Mouse (Mus musculus) hindbrain, embryonic 16.5 days (tissue): ENCODE results near the gene Slc26a6. TPM values are rescaled to one million over a fixed set of nuclear protein-coding genes. Genes with fewer than 3 reads are reported as not detected.

Experiments
- ATAC-seq: fragments of 200-750 bp; cut with Nextera tagmentation; 2 replicates; pipeline ENCODE4 v1.8.0; 2017; ENCODE audit warnings: moderate TSS enrichment, moderate library complexity
- H3K27ac ChIP-seq: fragments of 300-500 bp; sonication (generic); 2 replicates; pipeline ENCODE4 v1.5.1; 2014; ENCODE audit warnings: low read depth, mild to moderate bottlenecking, control low read depth, low read length, moderate library complexity
- H3K27me3 ChIP-seq: fragments of 300-500 bp; sonication (generic); replicated peaks from 2 replicates; pipeline ENCODE4 v1.6.1; 2014; ENCODE audit warnings: low read length; ENCODE audit not compliant: control insufficient read depth, insufficient read depth
- H3K36me3 ChIP-seq: fragments of 300-500 bp; sonication (generic); 2 replicates; pipeline ENCODE4 v1.6.1; 2014; ENCODE audit warnings: mild to moderate bottlenecking, low read length, moderate library complexity, mixed read lengths; ENCODE audit not compliant: control insufficient read depth, insufficient read depth
- H3K4me1 ChIP-seq: fragments of 300-500 bp; sonication (generic); 2 replicates; pipeline ENCODE4 v1.6.1; 2014; ENCODE audit warnings: low read depth, low read length; ENCODE audit not compliant: control insufficient read depth, insufficient read depth
- H3K4me2 ChIP-seq: fragments of 300-500 bp; sonication (generic); 2 replicates; pipeline ENCODE4 v1.6.1; 2014; ENCODE audit warnings: mild to moderate bottlenecking, low read length, control low read depth, moderate library complexity
- H3K4me3 ChIP-seq: fragments of 300-500 bp; sonication (generic); 2 replicates; pipeline ENCODE4 v1.5.1; 2014; ENCODE audit warnings: mild to moderate bottlenecking, low read length, control low read depth, moderate library complexity
- H3K9ac ChIP-seq: fragments of 300-500 bp; sonication (generic); 2 replicates; pipeline ENCODE4 v1.6.1; 2014; ENCODE audit warnings: low read depth, mild to moderate bottlenecking, control low read depth, low read length, moderate library complexity
- H3K9me3 ChIP-seq: fragments of 300-500 bp; sonication (generic); 2 replicates; pipeline ENCODE4 v1.6.1; 2014; ENCODE audit warnings: mild to moderate bottlenecking, low read length, moderate library complexity; ENCODE audit not compliant: control insufficient read depth
- WGBS: fragments of 180-500 bp; shearing (Covaris S2); extraction: QIAGEN DNeasy Blood & Tissue Kit; methylation state at CpG from one replicate; pipeline ENCODE4 v1.1.7; 2014; 5-methylcytosine and 5-hydroxymethylcytosine counted together
- polyA plus RNA-seq: library from polyadenylated mRNA; unstranded; fragments of >200 nt; fragmentation: Nextera tagmentation; extraction: Ambion mirVana; gene quantifications from 2 replicates; pipeline ENCODE4 v1.2.1, GENCODE M21; 2015

The Slc26a6 gene
- polyA plus RNA-seq, 1 experiment from 2014 or later: 22.2 TPM

GRCm38 (mm10) chr9:108815557-108815956, 37.5 kb upstream of the Slc26a6 start:
- Histone ChIP-seq H3K36me3 (peaks cover 44% of the 10 kb centered on the region), H3K9ac (no peak overlapping the region), H3K27ac (no peak overlapping the region), H3K4me2 (no peak overlapping the region), H3K4me3 (no peak overlapping the region), H3K9me3 (no peaks in the 10 kb centered on the region), H3K4me1 (no peaks in the 10 kb centered on the region), H3K27me3 (no peaks in the 10 kb centered on the region)
- 89% methylated on average over 7 of the region's 7 CpGs for whole genome bisulfite sequencing
- no peak for ATAC-seq

GRCm38 (mm10) chr9:108819495-108819894, 33.6 kb upstream of the Slc26a6 start:
- WGBS: 67% methylated on average over 3 of the region's 3 CpGs
- Histone ChIP-seq H3K9ac (no peak overlapping the region), H3K27ac (no peak overlapping the region), H3K27me3 (no peaks in the 10 kb centered on the region), H3K4me2 (no peak overlapping the region), H3K4me3 (no peak overlapping the region), H3K36me3 (peaks cover 24% of the 10 kb centered on the region), H3K4me1 (peaks cover 8% of the 10 kb centered on the region), H3K9me3 (no peaks in the 10 kb centered on the region)
- no peak for ATAC-seq

DNA sequence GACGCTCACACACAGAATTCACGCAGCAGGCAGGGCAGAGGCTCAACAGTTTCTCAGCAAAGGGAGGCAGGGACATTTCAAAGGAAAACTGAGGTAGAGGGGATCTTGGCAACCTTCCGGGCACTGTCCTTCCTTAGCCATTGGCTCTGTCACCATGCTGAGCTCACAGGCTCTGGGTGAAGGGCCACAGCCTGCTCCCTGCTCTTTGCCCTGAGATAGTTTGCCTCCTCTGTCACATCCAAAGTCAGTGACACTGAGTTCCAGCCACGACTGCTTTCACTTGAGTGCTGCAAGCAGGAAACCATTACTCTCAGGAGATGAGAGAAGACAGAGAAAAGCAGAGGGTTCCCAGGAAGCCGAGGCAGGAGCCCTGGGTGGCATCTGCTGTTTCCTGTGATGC, 33.0 kb upstream of the Slc26a6 start:
- no peaks in the 10 kb centered on the region for H3K9me3 ChIP-seq
- H3K27me3 ChIP-seq: no peaks in the 10 kb centered on the region
- no peak for ATAC-seq
- no peak overlapping the region for H3K4me3 ChIP-seq
- H3K4me1 ChIP-seq: peaks cover 8% of the 10 kb centered on the region
- no peak overlapping the region for H3K27ac ChIP-seq
- peaks cover 19% of the 10 kb centered on the region for H3K36me3 ChIP-seq
- no peak overlapping the region for H3K9ac ChIP-seq
- H3K4me2 ChIP-seq: no peak overlapping the region
- 73% methylated on average over 5 of the region's 5 CpGs for WGBS

DNA sequence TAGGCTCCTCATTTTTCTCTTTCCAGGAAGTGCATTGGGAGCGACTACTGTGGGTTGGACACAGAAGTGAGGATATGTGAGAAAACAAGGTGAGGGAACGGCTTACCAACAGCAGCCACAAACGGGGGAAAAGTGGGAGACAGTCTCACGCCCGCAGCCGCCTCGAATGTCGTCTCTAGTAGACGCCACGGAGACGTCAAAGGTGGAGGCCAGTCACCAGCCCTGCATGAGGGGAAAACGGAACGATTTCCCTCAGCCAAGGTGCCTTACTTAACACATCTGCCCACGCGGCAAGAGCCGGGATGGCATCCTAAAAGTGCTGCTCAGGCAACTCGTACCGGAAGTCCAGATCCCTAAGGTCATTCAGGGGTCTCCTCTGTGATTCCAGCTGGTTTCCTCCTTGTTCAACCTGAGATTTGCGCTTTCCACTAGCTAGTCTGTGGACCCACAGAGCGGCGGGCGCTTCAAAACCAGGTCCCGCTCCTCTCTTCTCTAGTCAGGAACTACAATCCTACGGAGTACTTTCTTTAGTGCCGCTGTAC, 28.9 kb upstream of the Slc26a6 start:
- WGBS: 4% methylated on average over 25 of the region's 25 CpGs
- Histone ChIP-seq H3K9me3 (no peaks in the 10 kb centered on the region), H3K27ac (peak overlapping the region; percentile 71)

DNA sequence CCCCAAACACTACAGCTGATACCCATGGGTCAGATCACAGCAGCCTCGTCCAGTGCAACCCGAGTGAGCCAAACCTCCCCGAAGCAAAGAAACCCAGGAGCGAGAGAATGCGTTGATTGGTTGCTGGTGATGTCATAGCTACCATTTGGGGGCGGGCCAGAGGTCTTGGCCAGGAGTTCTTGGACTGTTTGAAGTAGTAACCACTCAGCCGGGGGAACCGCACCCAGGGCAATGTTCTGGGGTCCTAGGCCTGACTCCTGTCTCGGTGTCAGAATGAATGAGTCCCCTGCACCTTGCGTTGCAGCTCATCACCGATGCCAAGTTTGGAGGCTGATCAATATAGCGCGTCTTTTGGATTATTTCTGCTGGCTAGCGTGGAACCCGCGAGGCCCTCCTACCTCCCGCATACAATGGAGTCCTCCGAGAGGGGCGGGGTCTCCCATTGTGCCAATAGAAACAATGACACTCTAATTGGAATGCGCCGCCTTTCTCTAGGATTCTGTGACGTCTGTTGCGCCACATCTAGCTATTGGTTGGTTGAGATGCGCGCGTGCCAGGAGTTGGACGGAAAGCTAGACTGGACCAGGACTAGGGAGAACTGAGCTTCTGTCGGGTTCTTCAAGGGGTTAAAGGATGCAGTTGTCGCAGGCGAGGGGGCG, 28.2 kb upstream of the Slc26a6 start:
- H3K27me3 ChIP-seq: peaks cover 2% of the 10 kb centered on the region
- H3K4me1 ChIP-seq: peaks cover 20% of the 10 kb centered on the region
- peak overlapping the region; percentile 90 for H3K27ac ChIP-seq
- H3K9me3 ChIP-seq: no peaks in the 10 kb centered on the region
- peak overlapping the region; percentile 78 for H3K4me3 ChIP-seq
- under 1% methylated on average over 31 of the region's 31 CpGs for WGBS
- H3K36me3 ChIP-seq: peaks cover 23% of the 10 kb centered on the region
- peak; percentile 91 for ATAC-seq
- H3K9ac ChIP-seq: peak overlapping the region; percentile 88
- peak overlapping the region; percentile 80 for H3K4me2 ChIP-seq

More for the DNA sequence above, 28.9 kb upstream of the Slc26a6 start:
- Histone ChIP-seq H3K36me3 (peaks cover 16% of the 10 kb centered on the region), H3K4me2 (peak overlapping the region; percentile 80), H3K27me3 (no peaks in the 10 kb centered on the region; the same call in 1 of the 2 replicates), H3K4me1 (peaks cover 20% of the 10 kb centered on the region), H3K9ac (peak overlapping the region; percentile 67), H3K4me3 (peak overlapping the region; percentile 78)
- ATAC-seq: no peak

- no peaks in the 10 kb centered on the region for H3K9me3 ChIP-seq
- WGBS: 1% methylated on average over 60 of the region's 70 CpGs
- peak within 1 kb of the TSS; percentile 78 for H3K4me3 ChIP-seq
- peaks cover 31% of the 10 kb centered on the region for H3K4me1 ChIP-seq
- H3K9ac ChIP-seq: peak within 1 kb of the TSS; percentile 88
- H3K36me3 ChIP-seq: peaks cover 23% of the 10 kb centered on the region
- peak; percentile 53 for ATAC-seq
- peaks cover 2% of the 10 kb centered on the region for H3K27me3 ChIP-seq
- H3K4me2 ChIP-seq: peak within 1 kb of the TSS; percentile 80
- peak within 1 kb of the TSS; percentile 90 for H3K27ac ChIP-seq
Measured at GRCm38 (mm10) chr9:108825820-108826699, 27.0 kb upstream of the Slc26a6 start, which contains the start of gene Celsr3. Gene Celsr3 (plus strand): TSS chr9:108826320.

- peak overlapping the region; percentile 90 for H3K27ac ChIP-seq
- H3K4me1 ChIP-seq: peaks cover 39% of the 10 kb centered on the region
- peak overlapping the region; percentile 78 for H3K4me3 ChIP-seq
- H3K9me3 ChIP-seq: no peaks in the 10 kb centered on the region
- H3K27me3 ChIP-seq: peaks cover 2% of the 10 kb centered on the region
- H3K36me3 ChIP-seq: peaks cover 23% of the 10 kb centered on the region
- under 1% methylated on average over 39 of the region's 39 CpGs for WGBS
- peak overlapping the region; percentile 88 for H3K9ac ChIP-seq
- H3K4me2 ChIP-seq: peak overlapping the region; percentile 80
- no peak for ATAC-seq
Measured at GRCm38 (mm10) chr9:108826700-108827340, 26.3 kb upstream of the Slc26a6 start.

GRCm38 (mm10) chr9:108827454-108827853, 25.6 kb upstream of the Slc26a6 start:
- Histone ChIP-seq H3K9ac (peak overlapping the region; percentile 88), H3K4me1 (peaks cover 45% of the 10 kb centered on the region), H3K4me3 (peak overlapping the region; percentile 78), H3K36me3 (peaks cover 28% of the 10 kb centered on the region), H3K27me3 (peaks cover 2% of the 10 kb centered on the region), H3K27ac (no peak overlapping the region; the same call in 1 of the 2 replicates), H3K9me3 (no peaks in the 10 kb centered on the region), H3K4me2 (peak overlapping the region; percentile 80)
- ATAC-seq: no peak
- WGBS: 9% methylated on average over 34 of the region's 34 CpGs
